Mouse (Mus musculus): ENCODE data around the gene Cel.

- TF ChIP-seq CTCF (IDR thresholded peaks at IDR 0.05; ENCODE audit: extremely low read depth, insufficient read depth, insufficient read length, insufficient replicate concordance), result no peak
- no peak for TF ChIP-seq POLR2A (IDR thresholded peaks at IDR 0.05; ENCODE audit: low read depth, low read length)
These were observed 47.7 kb upstream of the Cel start for GRCm38 (mm10) chr2:28610716-28611406.

All from spleen, adult 2 months (tissue).